In the genomic region with DNA sequence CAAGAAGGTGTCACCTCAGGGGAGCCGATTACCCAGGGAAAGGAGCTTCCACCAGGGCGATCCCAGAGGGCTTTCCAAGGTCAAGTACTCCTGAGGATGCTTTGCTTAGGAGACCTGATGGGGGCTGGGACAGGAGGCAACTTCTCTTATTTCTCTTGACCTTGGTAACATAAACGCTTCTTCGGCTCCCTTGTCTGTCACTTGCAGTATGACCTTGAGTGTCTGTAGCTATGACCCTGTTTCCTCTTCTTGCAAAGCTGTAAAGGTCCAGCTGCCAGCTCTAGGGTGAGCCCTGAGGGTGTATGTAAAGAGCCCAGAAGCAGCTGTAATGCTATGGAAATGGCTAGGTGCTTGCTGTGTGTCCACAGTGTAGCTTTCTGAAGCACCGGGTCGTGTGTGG, we compare ENCODE assay signal across 9 mouse cellular contexts. TPM values are rescaled to one million over a fixed set of nuclear protein-coding genes. Genes with fewer than 3 reads are reported as not detected.
DNase-seq lines count a peak whose midpoint lies in the region; ATAC-seq lines count a peak whose summit lies in the region.
"Had no signal": no experiment of that assay in that cellular context is flagged by ENCODE, and none has a peak within 500 bp of the region (broad histone marks: within the 10 kb centered on the region; RNA-seq: fewer than 3 reads in every experiment).

No protein-coding gene starts in this region.

- H3K27ac ChIP-seq in hindbrain, embryonic 10.5 days, result no peak overlapping the region
- no peak overlapping the region for H3K27ac ChIP-seq in hindbrain, embryonic 11.5 days (ENCODE audit: low read depth, low read length)
- no peak overlapping the region for H3K27ac ChIP-seq in midbrain, embryonic 10.5 days (replicated peaks)
- H3K27ac ChIP-seq in midbrain, embryonic 15.5 days, result no peak overlapping the region
- H3K27ac ChIP-seq in embryonic facial prominence, embryonic 13.5 days, result no peak overlapping the region
- H3K27ac ChIP-seq in neural tube, embryonic 13.5 days (replicated peaks), result no peak overlapping the region

- DNase-seq in hindbrain, embryonic 10.5 days (ENCODE audit: low spot score), result no peak
- no peak for DNase-seq in hindbrain, embryonic 11.5 days (ENCODE audit: low spot score)
- DNase-seq in midbrain, embryonic 10.5 days (ENCODE audit: low spot score), result no peak
- no peak for DNase-seq in layer of hippocampus, adult 11-12 months (ENCODE audit: low spot score)
- DNase-seq: kidney, postnatal 10 days had no signal

- H3K4me1 ChIP-seq in hindbrain, embryonic 10.5 days (replicated peaks), result peaks cover 44% of the 10 kb centered on the region
- H3K4me1 ChIP-seq in hindbrain, embryonic 11.5 days (replicated peaks; ENCODE audit: control insufficient read depth, insufficient read depth, low read length), result 0 out of 2 replicates have a peak, but pooled peaks cover 4% of the 10 kb centered on the region
- peaks cover 40% of the 10 kb centered on the region for H3K4me1 ChIP-seq in midbrain, embryonic 10.5 days
- H3K4me1 ChIP-seq in midbrain, embryonic 15.5 days, result peaks cover 22% of the 10 kb centered on the region
- H3K4me1 ChIP-seq in embryonic facial prominence, embryonic 13.5 days, result peaks cover 37% of the 10 kb centered on the region
- H3K4me1 ChIP-seq in neural tube, embryonic 13.5 days (replicated peaks), result peaks cover 23% of the 10 kb centered on the region

- no peak overlapping the region for H3K9ac ChIP-seq in hindbrain, embryonic 11.5 days (ENCODE audit: low read depth, low read length)
- no peak overlapping the region for H3K9ac ChIP-seq in midbrain, embryonic 15.5 days
- no peak overlapping the region for H3K9ac ChIP-seq in embryonic facial prominence, embryonic 13.5 days
- H3K9ac ChIP-seq in neural tube, embryonic 13.5 days, result no peak overlapping the region

- H3K36me3 ChIP-seq in hindbrain, embryonic 10.5 days, result no peaks in the 10 kb centered on the region
- H3K36me3 ChIP-seq in hindbrain, embryonic 11.5 days (ENCODE audit: control insufficient read depth, insufficient read depth, low read length), result no peaks in the 10 kb centered on the region
- H3K36me3 ChIP-seq in midbrain, embryonic 10.5 days, result no peaks in the 10 kb centered on the region
- H3K36me3 ChIP-seq in midbrain, embryonic 15.5 days (replicated peaks), result no peaks in the 10 kb centered on the region
- peaks cover 11% of the 10 kb centered on the region; the same call in 1 of the 2 replicates for H3K36me3 ChIP-seq in embryonic facial prominence, embryonic 13.5 days
- no peaks in the 10 kb centered on the region for H3K36me3 ChIP-seq in neural tube, embryonic 13.5 days
- H3K36me3 ChIP-seq: embryonic facial prominence, embryonic 12.5 days had no signal

- no peak overlapping the region for H3K4me2 ChIP-seq in hindbrain, embryonic 11.5 days (replicated peaks; ENCODE audit: low read depth, low read length)
- H3K4me2 ChIP-seq in midbrain, embryonic 15.5 days, result no peak overlapping the region; the same call in 1 of the 2 replicates
- H3K4me2 ChIP-seq in embryonic facial prominence, embryonic 13.5 days, result peak overlapping the region; percentile 88
- H3K4me2 ChIP-seq in neural tube, embryonic 13.5 days, result peak overlapping the region; percentile 73; the same call in 1 of the 2 replicates

- ATAC-seq in hindbrain, embryonic 11.5 days (ENCODE audit: low FRiP score), result no peak
- ATAC-seq in midbrain, embryonic 15.5 days (replicated peaks), result no peak
- ATAC-seq in embryonic facial prominence, embryonic 13.5 days (ENCODE audit: insufficient number of reproducible peaks, insufficient read depth, low FRiP score, low TSS enrichment, low read depth), result no peak
- ATAC-seq in neural tube, embryonic 13.5 days (ENCODE audit: low read depth), result no peak

- H3K4me3 ChIP-seq in hindbrain, embryonic 10.5 days, result peak overlapping the region; percentile 73; the same call in 1 of the 2 replicates
- no peak overlapping the region for H3K4me3 ChIP-seq in hindbrain, embryonic 11.5 days (ENCODE audit: low read depth, low read length)
- peak overlapping the region; percentile 83 for H3K4me3 ChIP-seq in midbrain, embryonic 10.5 days
- no peak overlapping the region for H3K4me3 ChIP-seq in midbrain, embryonic 15.5 days
- 0 out of 2 replicates have a peak overlapping the region, but pooled peaks have one; percentile 81 for H3K4me3 ChIP-seq in embryonic facial prominence, embryonic 13.5 days
- no peak overlapping the region for H3K4me3 ChIP-seq in neural tube, embryonic 13.5 days

- peaks cover 14% of the 10 kb centered on the region for H3K27me3 ChIP-seq in hindbrain, embryonic 10.5 days (ENCODE audit: insufficient read depth, poor library complexity, severe bottlenecking)
- H3K27me3 ChIP-seq in hindbrain, embryonic 11.5 days (ENCODE audit: control insufficient read depth, insufficient read depth, low read length), result no peaks in the 10 kb centered on the region
- H3K27me3 ChIP-seq in midbrain, embryonic 10.5 days (ENCODE audit: low read depth, poor library complexity, severe bottlenecking), result peaks cover 29% of the 10 kb centered on the region
- H3K27me3 ChIP-seq in midbrain, embryonic 15.5 days (replicated peaks), result no peaks in the 10 kb centered on the region
- H3K27me3 ChIP-seq in embryonic facial prominence, embryonic 13.5 days, result 0 out of 2 replicates have a peak, but pooled peaks cover 3% of the 10 kb centered on the region
- peaks cover 14% of the 10 kb centered on the region; the same call in 1 of the 2 replicates for H3K27me3 ChIP-seq in neural tube, embryonic 13.5 days
- H3K27me3 ChIP-seq: embryonic facial prominence, embryonic 12.5 days had no signal

- 83% methylated on average over 6 of the region's 6 CpGs for WGBS in hindbrain, embryonic 10.5 days
- 77% methylated on average over 6 of the region's 6 CpGs for WGBS in hindbrain, embryonic 11.5 days
- WGBS in midbrain, embryonic 10.5 days, result 90% methylated on average over 6 of the region's 6 CpGs
- WGBS in midbrain, embryonic 15.5 days, result 85% methylated on average over 6 of the region's 6 CpGs
- WGBS in embryonic facial prominence, embryonic 13.5 days, result 74% methylated on average over 6 of the region's 6 CpGs
- WGBS in neural tube, embryonic 13.5 days, result 85% methylated on average over 6 of the region's 6 CpGs

- H3K9me3 ChIP-seq in hindbrain, embryonic 10.5 days, result no peaks in the 10 kb centered on the region
- no peaks in the 10 kb centered on the region for H3K9me3 ChIP-seq in hindbrain, embryonic 11.5 days (ENCODE audit: control insufficient read depth, low read length)
- no peaks in the 10 kb centered on the region for H3K9me3 ChIP-seq in midbrain, embryonic 10.5 days (replicated peaks)
- H3K9me3 ChIP-seq in midbrain, embryonic 15.5 days, result no peaks in the 10 kb centered on the region
- H3K9me3 ChIP-seq in embryonic facial prominence, embryonic 13.5 days, result no peaks in the 10 kb centered on the region
- H3K9me3 ChIP-seq in neural tube, embryonic 13.5 days, result no peaks in the 10 kb centered on the region
- H3K9me3 ChIP-seq: embryonic facial prominence, embryonic 12.5 days had no signal

RNA-seq across cellular contexts. Expression of a gene that starts 1.1 kb away (rescaled TPM):
- polyA plus RNA-seq in hindbrain, embryonic 10.5 days (2016; fragmentation: Nextera tagmentation; extraction: Ambion mirVana), result 2.1 and 2.3 TPM in 2 replicates
- polyA plus RNA-seq in hindbrain, embryonic 11.5 days (2014; fragmentation: Nextera tagmentation; extraction: Ambion mirVana), result 1.5 and 2.2 TPM in 2 replicates
- 1.5 and 1.7 TPM in 2 replicates for polyA plus RNA-seq in midbrain, embryonic 10.5 days (2016; fragmentation: Nextera tagmentation; extraction: Ambion mirVana)
- polyA plus RNA-seq in midbrain, embryonic 15.5 days (2015; fragmentation: Nextera tagmentation; extraction: Ambion mirVana), result 3.5 and 3.7 TPM in 2 replicates
- 7.8 and 8.7 TPM in 2 replicates for polyA plus RNA-seq in embryonic facial prominence, embryonic 13.5 days (2015; fragmentation: Nextera tagmentation; extraction: Ambion mirVana)
- polyA plus RNA-seq in neural tube, embryonic 13.5 days (2015; fragmentation: Nextera tagmentation; extraction: Ambion mirVana), result 1.8 and 2.2 TPM in 2 replicates

Comparison
In these comparisons a context has a peak if more than half of its experiments do, and no peak if none do; other contexts are left out.
1. H3K4me3 ChIP-seq: peak in hindbrain, embryonic 10.5 days (single experiment), midbrain, embryonic 10.5 days (single experiment) and embryonic facial prominence, embryonic 13.5 days (single experiment); none in hindbrain, embryonic 11.5 days (single experiment), midbrain, embryonic 15.5 days (single experiment) and neural tube, embryonic 13.5 days (single experiment).
2. H3K4me2 ChIP-seq: peak in embryonic facial prominence, embryonic 13.5 days (single experiment) and neural tube, embryonic 13.5 days (single experiment); none in hindbrain, embryonic 11.5 days (single experiment) and midbrain, embryonic 15.5 days (single experiment).